Mouse (Mus musculus) olfactory bulb, adult 2 months (tissue): ENCODE data around the gene Zbtb40. TPM values are rescaled to one million over a fixed set of nuclear protein-coding genes. Genes with fewer than 3 reads are reported as not detected.

Source experiments
- H3K27ac ChIP-seq: fragments of 200-500 bp; 2 replicates; pipeline ENCODE4 v1.5.1; 2012; ENCODE audit warnings: low read depth, low read length; ENCODE audit not compliant: insufficient read depth
- H3K4me1 ChIP-seq: fragments of 200-500 bp; 2 replicates; pipeline ENCODE4 v1.6.1; 2012; ENCODE audit warnings: low read length; ENCODE audit not compliant: control insufficient read depth, insufficient read depth
- H3K4me3 ChIP-seq: fragments of 200-500 bp; 2 replicates; pipeline ENCODE4 v1.5.1; 2012; ENCODE audit warnings: mild to moderate bottlenecking, low read depth, low read length, moderate library complexity; ENCODE audit not compliant: insufficient read depth
- CTCF ChIP-seq: fragments of 200-500 bp; IDR thresholded peaks from 2 replicates; pipeline ENCODE4 v1.5.1; 2012; ENCODE audit warnings: low read depth, mild to moderate bottlenecking, low read length, moderate library complexity; ENCODE audit not compliant: insufficient read depth
- POLR2A ChIP-seq: fragments of 200-500 bp; IDR thresholded peaks from 2 replicates; pipeline ENCODE4 v1.6.1; 2012; ENCODE audit warnings: mild to moderate bottlenecking, low read depth, low read length, moderate library complexity; ENCODE audit not compliant: insufficient read depth
- WGBS: fragments of 180-500 bp; shearing (Covaris S2); methylation state at CpG from one replicate; pipeline ENCODE4 v1.1.7; 2018; 5-methylcytosine and 5-hydroxymethylcytosine counted together
- polyA plus RNA-seq: library from polyadenylated mRNA; stranded (reverse); fragments of >200 nt; gene quantifications from 2 replicates; pipeline ENCODE4 v1.2.4, GENCODE M21; 2012; ENCODE audit warnings: low replicate concordance; ENCODE audit not compliant: missing spikeins, insufficient read depth, insufficient read length

Gene Zbtb40
- polyA plus RNA-seq, 1 experiment: not detected

DNA sequence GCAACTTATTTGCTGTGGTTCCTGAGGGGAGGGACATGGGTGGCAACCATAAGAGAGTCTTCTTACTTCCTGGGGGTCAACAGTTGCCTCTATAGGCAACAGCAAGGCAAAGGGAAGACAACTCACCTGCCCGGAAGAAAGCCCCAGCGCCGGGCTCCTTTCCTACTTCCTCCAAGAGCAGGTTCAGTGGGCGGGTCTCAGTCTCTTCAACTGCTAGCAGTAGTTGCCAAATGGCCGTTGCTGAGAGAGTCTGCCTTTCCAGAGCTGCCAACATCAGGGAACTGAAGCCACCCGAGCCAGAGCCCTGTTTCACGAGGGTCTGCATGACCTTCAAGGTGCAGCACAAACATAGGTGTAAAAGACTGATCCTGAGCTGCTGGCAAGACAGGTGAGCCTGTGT lies 50.2 kb downstream of the Zbtb40 start:
- no peak overlapping the region for H3K4me3 ChIP-seq
- no peak overlapping the region for H3K27ac ChIP-seq
- TF ChIP-seq CTCF (no peak), POLR2A (no peak)
- WGBS: 83% methylated on average over 7 of the region's 7 CpGs
- 0 out of 2 replicates have a peak, but pooled peaks cover 5% of the 10 kb centered on the region for H3K4me1 ChIP-seq

DNA sequence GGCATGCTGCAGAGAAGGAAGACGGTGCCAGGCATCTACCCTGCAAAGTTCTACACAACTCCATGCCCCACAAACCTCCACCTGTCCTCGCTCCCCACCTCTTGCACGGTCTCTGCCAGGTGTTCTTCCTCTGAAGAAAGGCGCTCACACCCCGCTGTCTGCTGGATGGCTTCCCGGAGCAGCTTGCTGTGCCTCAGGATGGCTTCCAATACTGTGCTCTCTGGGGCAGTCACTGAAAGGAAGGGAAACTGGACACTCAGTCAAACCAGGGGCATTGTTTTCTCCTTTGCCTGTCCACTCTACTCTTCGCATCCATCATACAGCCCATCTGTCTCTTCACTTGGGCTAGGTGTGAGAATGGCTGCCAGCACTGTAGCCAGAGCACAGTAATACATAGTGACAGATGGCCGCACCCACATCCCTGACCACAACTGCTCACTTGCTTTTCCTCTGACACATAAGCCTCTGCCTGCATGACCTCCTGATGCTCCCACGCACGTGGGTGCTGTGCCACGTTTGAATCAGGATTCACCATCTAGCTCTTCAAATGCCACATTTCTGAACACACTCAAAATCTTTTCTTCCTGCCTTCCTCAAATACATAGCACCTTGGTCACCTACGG lies 50.8 kb downstream of the Zbtb40 start:
- no peak overlapping the region for H3K27ac ChIP-seq
- 88% methylated on average over 12 of the region's 12 CpGs for WGBS
- H3K4me3 ChIP-seq: no peak overlapping the region
- 0 out of 2 replicates have a peak, but pooled peaks cover 5% of the 10 kb centered on the region for H3K4me1 ChIP-seq
- no peak for TF ChIP-seq POLR2A
- TF ChIP-seq CTCF: no peak

DNA sequence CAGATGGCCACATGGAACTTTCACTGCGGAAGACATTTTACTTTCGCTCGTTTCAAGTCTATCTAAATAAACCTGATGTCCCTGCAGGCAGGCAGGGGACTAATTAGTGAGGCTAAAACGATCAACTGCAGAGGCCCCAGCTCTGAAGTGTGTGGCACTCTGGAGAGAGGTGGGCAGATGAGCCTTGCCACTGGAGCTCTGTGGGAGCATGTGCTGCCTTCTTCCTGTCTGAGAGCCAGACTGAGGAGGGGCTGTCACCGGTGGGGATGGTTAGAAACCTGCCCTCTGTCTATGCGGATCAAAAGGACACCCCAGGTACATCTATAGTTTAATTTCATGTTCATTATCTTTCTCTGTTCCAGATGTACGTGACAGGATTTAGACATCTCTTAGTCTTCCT lies 51.7 kb downstream of the Zbtb40 start:
- no peak overlapping the region for H3K4me3 ChIP-seq
- 0 out of 2 replicates have a peak, but pooled peaks cover 5% of the 10 kb centered on the region for H3K4me1 ChIP-seq
- 78% methylated on average over 7 of the region's 7 CpGs for WGBS
- TF ChIP-seq CTCF: no peak
- TF ChIP-seq POLR2A: no peak
- no peak overlapping the region for H3K27ac ChIP-seq

DNA sequence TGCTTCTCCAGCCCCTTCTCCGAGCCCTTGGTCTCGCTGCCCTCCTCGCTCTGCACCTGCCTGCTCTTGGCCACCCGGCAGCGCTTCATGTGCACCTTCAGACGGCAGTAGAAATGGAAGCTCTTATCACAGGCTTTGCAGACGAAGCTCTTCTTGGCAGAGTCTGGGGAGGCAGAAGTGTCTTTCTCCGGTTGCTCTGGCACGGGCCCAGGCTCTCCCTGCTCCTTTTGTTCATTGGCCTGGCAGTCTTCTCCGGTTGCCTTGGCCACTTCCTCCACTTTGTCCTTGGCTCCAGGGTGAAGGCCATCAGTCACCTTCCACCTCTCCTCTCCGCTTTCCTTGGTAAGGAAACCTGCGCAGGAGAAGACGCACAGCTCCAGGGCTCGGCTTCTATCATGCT lies 53.2 kb downstream of the Zbtb40 start:
- no peak for TF ChIP-seq POLR2A
- TF ChIP-seq CTCF: no peak
- 73% methylated on average over 14 of the region's 14 CpGs for WGBS
- no peak overlapping the region for H3K4me3 ChIP-seq
- H3K4me1 ChIP-seq: 0 out of 2 replicates have a peak, but pooled peaks cover 5% of the 10 kb centered on the region
- H3K27ac ChIP-seq: no peak overlapping the region

DNA sequence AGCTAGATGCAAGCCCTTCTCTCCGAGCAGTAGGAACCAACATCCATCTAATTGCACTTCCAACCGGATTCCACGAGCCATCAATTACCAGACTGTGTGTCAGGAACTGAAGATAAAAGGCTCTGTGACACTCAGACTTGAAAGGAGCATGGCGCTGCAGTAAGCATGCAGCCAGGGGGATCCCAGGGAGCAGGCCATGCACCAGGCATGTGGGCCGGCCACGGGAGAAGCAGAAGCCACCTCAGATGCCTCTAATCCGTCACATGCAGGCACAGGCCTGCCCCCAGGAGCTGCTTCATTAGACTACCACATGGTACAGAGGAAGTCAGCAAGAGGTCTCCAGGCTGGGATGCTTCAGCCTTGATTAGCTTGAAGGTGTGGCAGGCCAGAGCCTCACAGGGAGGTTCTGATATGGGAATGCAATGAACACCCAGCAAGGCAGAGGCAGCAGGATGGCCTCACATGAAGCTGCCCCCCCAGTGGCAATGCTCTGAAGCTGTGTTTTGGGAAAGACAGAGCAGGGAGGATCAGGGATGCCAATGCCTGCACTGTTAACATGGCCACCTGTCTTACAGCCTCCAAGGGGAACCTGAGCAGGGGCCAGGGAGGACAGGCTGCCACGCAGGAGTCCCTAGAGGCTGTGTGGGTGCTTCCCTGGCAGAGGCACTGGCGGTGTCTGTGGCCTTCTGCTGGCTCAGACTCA lies 66.5 kb downstream of the Zbtb40 start:
- no peak for TF ChIP-seq CTCF
- TF ChIP-seq POLR2A: no peak
- Histone ChIP-seq H3K4me1 (peaks cover 16% of the 10 kb centered on the region), H3K4me3 (no peak overlapping the region), H3K27ac (no peak overlapping the region)
- 86% methylated on average over 9 of the region's 9 CpGs for WGBS

DNA sequence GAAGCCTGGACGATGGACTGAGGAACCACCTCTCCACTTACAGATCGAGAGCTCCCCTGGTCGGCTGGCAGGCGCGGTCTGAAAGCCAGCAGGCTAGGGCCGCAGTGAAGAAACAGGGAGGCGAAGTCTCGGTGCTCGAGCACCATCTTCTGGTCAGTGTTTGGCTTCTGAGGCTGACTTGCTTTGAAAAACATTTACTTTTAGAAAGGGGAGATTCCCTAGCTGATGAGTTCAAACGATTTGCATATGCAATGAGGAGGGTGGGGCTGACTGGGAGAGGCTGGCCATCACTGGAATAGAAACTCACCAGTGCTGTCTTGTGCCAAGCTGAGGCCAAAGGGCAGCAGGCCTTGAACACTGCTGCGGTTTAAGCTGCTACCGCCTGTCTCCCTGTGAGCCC lies 67.3 kb downstream of the Zbtb40 start:
- WGBS: 25% methylated on average over 12 of the region's 12 CpGs
- TF ChIP-seq POLR2A (no peak), CTCF (peak; percentile 63; the same call in 1 of the 2 replicates)
- Histone ChIP-seq H3K4me3 (no peak overlapping the region), H3K4me1 (peaks cover 16% of the 10 kb centered on the region), H3K27ac (no peak overlapping the region)

DNA sequence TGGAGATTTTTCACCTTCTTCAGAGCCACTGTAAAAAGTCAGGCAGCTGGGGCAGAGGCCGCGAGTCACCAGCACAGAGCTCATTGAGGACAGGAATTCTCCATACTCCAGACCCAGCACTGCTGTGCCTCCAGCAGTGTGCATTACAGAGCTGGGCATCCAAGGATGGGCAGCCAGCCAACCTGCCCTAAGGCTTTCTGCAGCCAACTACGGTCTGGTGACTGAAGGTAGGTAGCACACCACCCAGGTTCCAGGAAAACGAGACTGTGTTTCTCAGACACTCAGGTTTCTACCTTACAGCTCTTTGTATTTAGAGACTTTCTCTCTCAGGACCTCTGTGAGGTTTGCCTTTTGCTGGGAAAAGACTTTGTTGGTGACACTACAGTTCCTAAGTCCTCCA lies 67.7 kb downstream of the Zbtb40 start:
- WGBS: 59% methylated on average over 4 of the region's 4 CpGs
- H3K4me1 ChIP-seq: peaks cover 16% of the 10 kb centered on the region
- H3K4me3 ChIP-seq: no peak overlapping the region
- no peak overlapping the region for H3K27ac ChIP-seq
- no peak for TF ChIP-seq POLR2A
- no peak for TF ChIP-seq CTCF

DNA sequence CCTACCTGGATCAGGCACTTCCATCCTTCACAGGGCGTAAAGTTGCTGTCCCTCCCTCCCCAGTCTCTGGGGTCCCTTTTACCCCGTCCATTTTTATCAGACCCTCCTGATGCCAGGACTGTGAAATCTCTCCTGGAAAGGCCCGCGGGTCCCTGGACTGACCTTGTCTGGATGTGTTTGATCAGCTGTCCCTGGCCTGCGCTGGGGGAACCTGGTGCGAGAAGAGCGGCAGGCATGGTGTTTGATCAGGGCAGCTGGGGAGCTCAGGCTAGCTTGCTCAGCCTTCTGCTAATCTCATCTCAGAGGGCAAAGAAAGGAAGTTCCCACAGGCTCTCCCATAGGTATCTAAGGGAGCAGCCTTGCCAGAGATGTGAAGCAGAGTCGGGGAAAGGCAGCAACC lies 71.4 kb downstream of the Zbtb40 start:
- H3K4me1 ChIP-seq: no peaks in the 10 kb centered on the region
- 75% methylated on average over 8 of the region's 8 CpGs for WGBS

DNA sequence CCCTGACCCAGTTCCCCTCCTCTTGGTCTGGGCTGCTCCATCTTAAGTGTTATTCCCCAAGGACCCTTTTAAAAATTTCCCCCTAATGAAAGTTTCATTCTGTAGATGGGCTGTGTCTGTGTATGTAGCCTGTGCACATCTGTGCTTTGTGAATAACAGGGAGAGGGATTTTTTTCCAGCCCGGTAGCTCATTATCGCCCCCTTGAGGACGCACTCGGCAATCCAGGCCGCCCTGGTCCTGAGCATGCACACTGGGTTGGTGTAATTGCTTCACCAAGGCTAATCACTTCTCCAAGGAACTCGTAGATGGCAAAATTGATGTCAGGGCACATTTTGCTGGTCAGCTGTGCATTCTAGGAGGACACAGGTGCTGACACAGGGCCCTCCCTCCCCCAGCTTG lies 77.7 kb downstream of the Zbtb40 start:
- 13% methylated on average over 6 of the region's 6 CpGs for WGBS
- H3K4me3 ChIP-seq: no peak overlapping the region

More for the DNA sequence above, 71.4 kb downstream of the Zbtb40 start:
- no peak overlapping the region for H3K27ac ChIP-seq
- H3K4me3 ChIP-seq: no peak overlapping the region
- TF ChIP-seq CTCF: no peak
- TF ChIP-seq POLR2A: no peak

More for the DNA sequence above, 77.7 kb downstream of the Zbtb40 start:
- TF ChIP-seq CTCF (peak; percentile 30; the same call in 1 of the 2 replicates), POLR2A (no peak)
- peaks cover 16% of the 10 kb centered on the region for H3K4me1 ChIP-seq
- H3K27ac ChIP-seq: no peak overlapping the region
